Mouse (Mus musculus) cortical plate, adult 2 months (tissue): ENCODE results near the gene Tmem35b. TPM values are rescaled to one million over a fixed set of nuclear protein-coding genes. Genes with fewer than 3 reads are reported as not detected.

Experiments
- H3K27ac ChIP-seq: fragments of 200-500 bp; 2 replicates; pipeline ENCODE4 v1.5.1; 2012; ENCODE audit warnings: low read length, control low read depth, inconsistent platforms; ENCODE audit not compliant: insufficient read depth
- H3K4me1 ChIP-seq: fragments of 200-500 bp; 2 replicates; pipeline ENCODE4 v1.6.1; 2011; ENCODE audit warnings: low read length; ENCODE audit not compliant: control insufficient read depth, insufficient read depth
- H3K4me3 ChIP-seq: fragments of 200-500 bp; 2 replicates; pipeline ENCODE4 v1.5.1; 2011; ENCODE audit warnings: mild to moderate bottlenecking, low read length, control low read depth; ENCODE audit not compliant: insufficient read depth
- CTCF ChIP-seq: fragments of 200-500 bp; IDR thresholded peaks from 2 replicates; pipeline ENCODE4 v1.5.1; 2011; ENCODE audit warnings: mild to moderate bottlenecking, control low read depth, low read length; ENCODE audit not compliant: insufficient read depth; ENCODE audit errors: extremely low read depth
- POLR2A ChIP-seq: fragments of 200-500 bp; IDR thresholded peaks from 2 replicates; pipeline ENCODE4 v1.6.1; 2011; ENCODE audit warnings: mild to moderate bottlenecking, low read length, control low read depth; ENCODE audit not compliant: insufficient read depth; ENCODE audit errors: extremely low read depth
- polyA plus RNA-seq: library from polyadenylated mRNA; depleted of rRNA; stranded (reverse); fragments of >200 nt; gene quantifications from 2 replicates; pipeline ENCODE4 v1.2.3, GENCODE M21; 2012; rRNA removed

The Tmem35b gene
- polyA plus RNA-seq, 1 experiment, result 9.5 TPM

GRCm38 (mm10) chr4:127173461-127173860 is 50.0 kb downstream of the Tmem35b start:
- peak overlapping the region; percentile 55 for H3K4me3 ChIP-seq
- H3K4me1 ChIP-seq, result peaks cover 8% of the 10 kb centered on the region
- no peak for TF ChIP-seq CTCF
- TF ChIP-seq POLR2A, result no peak
- H3K27ac ChIP-seq, result peak overlapping the region; percentile 55

- Histone ChIP-seq H3K4me1 (peaks cover 8% of the 10 kb centered on the region), H3K4me3 (peak overlapping the region; percentile 55), H3K27ac (peak overlapping the region; percentile 95)
- TF ChIP-seq CTCF (no peak), POLR2A (no peak)
Observed at GRCm38 (mm10) chr4:127174075-127174899, 50.8 kb downstream of the Tmem35b start.

GRCm38 (mm10) chr4:127174900-127175278 is 51.4 kb downstream of the Tmem35b start:
- peak overlapping the region; percentile 95 for H3K27ac ChIP-seq
- peak overlapping the region; percentile 55 for H3K4me3 ChIP-seq
- peaks cover 11% of the 10 kb centered on the region for H3K4me1 ChIP-seq
- no peak for TF ChIP-seq POLR2A
- TF ChIP-seq CTCF, result no peak

- Histone ChIP-seq H3K4me1 (peaks cover 11% of the 10 kb centered on the region), H3K27ac (peak overlapping the region; percentile 76), H3K4me3 (peak overlapping the region; percentile 7; the same call in 1 of the 2 replicates)
- no peak for TF ChIP-seq POLR2A
- no peak for TF ChIP-seq CTCF
Observed at GRCm38 (mm10) chr4:127177961-127178360, 54.5 kb downstream of the Tmem35b start.

- peaks cover 16% of the 10 kb centered on the region for H3K4me1 ChIP-seq
- peak overlapping the region; percentile 7; the same call in 1 of the 2 replicates for H3K4me3 ChIP-seq
- TF ChIP-seq CTCF, result no peak
- 0 out of 2 replicates have a peak, but pooled peaks have one; percentile 10 for TF ChIP-seq POLR2A
- H3K27ac ChIP-seq, result peak overlapping the region; percentile 76
Observed at GRCm38 (mm10) chr4:127178671-127179070, 55.2 kb downstream of the Tmem35b start.

Other genes starting within 250 kb of the Tmem35b start
- gene Zmym4, start 155.6 kb upstream of the Tmem35b start, polyA plus RNA-seq, result 22.2 and 22.4 TPM in 2 replicates
- gene Sfpq, start 102.4 kb upstream of the Tmem35b start, polyA plus RNA-seq, result 111 and 114 TPM in 2 replicates
- 7.7 and 9.0 TPM in 2 replicates for gene Zmym1, start 62.5 kb upstream of the Tmem35b start, polyA plus RNA-seq
- 40.3 and 48.0 TPM in 2 replicates for gene Zmym6, start 46.3 kb upstream of the Tmem35b start, polyA plus RNA-seq
- gene Dlgap3, start 45.5 kb downstream of the Tmem35b start, polyA plus RNA-seq, result 222 and 224 TPM in 2 replicates
- gene Smim12, start 120.1 kb downstream of the Tmem35b start, polyA plus RNA-seq, result 85.9 and 87.5 TPM in 2 replicates
- 8.5 and 9.9 TPM in 2 replicates for gene Gja4, start 190.3 kb downstream of the Tmem35b start, polyA plus RNA-seq
- gene Gjb3, start 207.2 kb downstream of the Tmem35b start, polyA plus RNA-seq, result 0.04 and 0.06 TPM in 2 replicates
- gene Gjb4, start 230.4 kb downstream of the Tmem35b start, polyA plus RNA-seq, result not detected in 2 replicates
- gene Gjb5, start 234.5 kb downstream of the Tmem35b start, polyA plus RNA-seq, result not detected in 2 replicates